Mouse (Mus musculus) colon, adult 2 months (tissue): ENCODE data around the gene Atp5l. TPM values are rescaled to one million over a fixed set of nuclear protein-coding genes. Genes with fewer than 3 reads are reported as not detected.

Experiments
- polyA plus RNA-seq: library from polyadenylated mRNA; depleted of rRNA; stranded (reverse); fragments of >200 nt; gene quantifications from 2 replicates; pipeline ENCODE4 v1.2.3, GENCODE M21; 2012; rRNA removed

Atp5l gene
- polyA plus RNA-seq: 165 and 211 TPM in 2 replicates

DNA sequence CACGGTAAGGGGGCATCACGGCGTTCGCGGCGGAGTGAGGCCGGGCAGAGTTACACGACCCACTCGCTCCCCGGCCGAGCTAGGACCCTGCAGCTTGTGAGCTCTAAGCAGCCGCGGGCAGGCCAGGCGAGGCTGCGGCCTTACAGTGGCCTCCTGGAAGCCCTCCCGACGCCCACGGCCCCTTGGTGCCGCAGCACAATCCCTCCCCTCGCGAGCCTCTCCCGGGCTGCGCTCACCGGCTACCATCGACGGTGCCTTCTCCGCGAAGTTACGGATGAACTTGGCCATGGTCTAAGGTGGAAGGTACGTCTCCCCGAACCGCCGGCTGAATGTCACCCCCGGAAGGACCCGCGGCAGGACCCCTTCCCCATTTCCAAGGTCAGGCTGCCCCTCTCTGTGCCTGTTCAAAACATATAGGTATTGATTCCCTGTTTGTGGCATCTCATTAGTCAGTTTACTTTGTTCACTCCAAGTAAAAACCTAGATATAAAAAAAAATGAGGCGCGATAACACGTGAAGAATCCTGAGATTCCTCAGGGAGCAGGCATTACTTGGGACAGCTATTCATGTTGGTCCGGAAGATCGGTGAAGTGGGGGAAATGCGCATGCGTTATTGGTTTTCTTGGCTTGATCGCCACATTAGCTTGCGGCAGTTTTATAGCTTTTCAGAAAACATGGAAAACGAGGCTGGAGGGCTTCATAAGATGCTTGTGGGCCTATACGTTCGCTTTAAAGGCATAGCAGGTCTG is at the start of gene Atp5l:
Gene Atp5l, minus strand, starts transcription at position 369 of the 749 bp plus-strand sequence.

DNA sequence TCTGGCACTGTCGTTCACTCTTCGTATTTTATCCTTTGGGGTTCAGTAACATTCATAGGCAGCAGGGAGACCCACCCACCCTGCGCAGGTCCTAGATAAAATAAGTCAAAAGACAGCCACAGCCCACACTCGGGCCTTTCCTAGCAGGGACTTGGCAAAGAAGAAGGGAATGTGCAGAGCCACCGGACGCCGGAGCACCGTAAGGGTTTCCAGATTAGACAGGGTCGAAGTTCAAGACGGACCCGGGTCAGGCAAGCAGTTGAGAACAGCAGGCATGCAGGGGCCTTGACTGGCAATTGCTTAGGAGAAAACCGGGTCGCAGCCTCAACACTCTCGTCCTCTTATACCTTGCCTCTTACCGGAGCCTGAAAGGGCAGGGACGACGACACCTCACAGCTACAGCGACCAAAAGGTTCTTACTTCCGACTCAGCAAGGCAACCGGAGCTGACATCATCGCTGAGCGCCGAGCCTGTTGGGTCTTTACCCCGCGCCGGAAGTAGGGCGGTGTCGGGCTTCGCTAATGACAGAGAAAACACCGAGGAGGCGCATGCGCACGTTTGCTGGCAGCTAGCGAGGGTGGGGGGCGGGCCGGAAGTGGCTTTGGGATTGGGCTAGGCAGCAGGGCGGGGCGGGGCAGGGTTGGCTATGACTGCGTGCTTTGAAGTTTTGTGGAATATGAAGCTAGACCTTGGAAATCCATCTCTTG is 44.7 kb upstream of the Atp5l start, which contains the start of gene Ube4a:
Gene Ube4a, minus strand, starts transcription at position 475 of the 707 bp plus-strand sequence.

GRCm38 (mm10) chr9:44881221-44881871 is 39.2 kb downstream of the Atp5l start, which contains the start of gene Kmt2a:
Kmt2a (minus strand) TSS chr9:44881296.

Other genes with a start within 250 kb of the Atp5l start
- gene Treh, start 247.5 kb downstream of the Atp5l start, polyA plus RNA-seq: 0.19 and 0.20 TPM in 2 replicates
- 127 and 138 TPM in 2 replicates for gene Phldb1, start 185.5 kb downstream of the Atp5l start, polyA plus RNA-seq
- gene Arcn1, start 152.9 kb downstream of the Atp5l start, polyA plus RNA-seq: 33.1 and 37.6 TPM in 2 replicates
- 26.7 and 30.0 TPM in 2 replicates for gene Ift46, start 152.8 kb downstream of the Atp5l start, polyA plus RNA-seq
- gene Tmem25, start 121.4 kb downstream of the Atp5l start, polyA plus RNA-seq: 8.8 and 9.7 TPM in 2 replicates
- 7.1 and 7.5 TPM in 2 replicates for gene Ttc36, start 117.7 kb downstream of the Atp5l start, polyA plus RNA-seq
- 10.3 and 14.7 TPM in 2 replicates for gene Kmt2a, start 39.4 kb downstream of the Atp5l start, polyA plus RNA-seq
- 5.5 and 6.8 TPM in 2 replicates for gene Ube4a, start 44.9 kb upstream of the Atp5l start, polyA plus RNA-seq
- 0.41 and 0.56 TPM in 2 replicates for gene Cd3g, start 59.7 kb upstream of the Atp5l start, polyA plus RNA-seq
- 0.43 and 0.58 TPM in 2 replicates for gene Cd3d, start 61.0 kb upstream of the Atp5l start, polyA plus RNA-seq
- gene Cd3e, start 88.9 kb upstream of the Atp5l start, polyA plus RNA-seq: 1.3 TPM in 2 replicates
- 17.2 and 24.3 TPM in 2 replicates for gene Mpzl2, start 119.1 kb upstream of the Atp5l start, polyA plus RNA-seq
- gene Mpzl3, start 134.4 kb upstream of the Atp5l start, polyA plus RNA-seq: 6.0 and 10.1 TPM in 2 replicates
- 0.30 and 0.58 TPM in 2 replicates for gene Jaml, start 158.4 kb upstream of the Atp5l start, polyA plus RNA-seq
- 0.58 and 0.86 TPM in 2 replicates for gene Scn2b, start 197.0 kb upstream of the Atp5l start, polyA plus RNA-seq
- gene Scn4b, start 217.7 kb upstream of the Atp5l start, polyA plus RNA-seq: 0.10 and 0.13 TPM in 2 replicates